Mouse (Mus musculus) urinary bladder, postnatal 14 days (tissue): Measurements from ENCODE around the gene Hoxb1.
A peak's percentile ranks its signal among the peaks of the same experiment; 100 is the strongest.

Source experiments
- DNase-seq: peaks from one replicate; pipeline ENCODE4 v3.0.0; 2021; ENCODE audit warnings: low spot score

Hoxb1 gene

GRCm38 (mm10) chr11:96350341-96350624 is 15.3 kb upstream of the Hoxb1 start, which contains the start of gene Hoxb2:
Gene Hoxb2, plus strand, starts transcription at chr11:96350525.
- DNase-seq = no peak

- DNase-seq = no peak
These were observed 14.8 kb upstream of the Hoxb1 start for GRCm38 (mm10) chr11:96350791-96351190.

- no peak for DNase-seq
These were observed 14.2 kb upstream of the Hoxb1 start for GRCm38 (mm10) chr11:96351312-96351711.

- peak; percentile 46 for DNase-seq
These were observed 13.7 kb upstream of the Hoxb1 start for GRCm38 (mm10) chr11:96351831-96352230.

- DNase-seq = peak; percentile 43
These were observed 12.6 kb upstream of the Hoxb1 start for GRCm38 (mm10) chr11:96352691-96353521.

GRCm38 (mm10) chr11:96353522-96353841 is 12.1 kb upstream of the Hoxb1 start:
- DNase-seq = no peak

- no peak for DNase-seq
These were observed 11.6 kb upstream of the Hoxb1 start for GRCm38 (mm10) chr11:96353939-96354338.

- peak; percentile 49 for DNase-seq
These were observed 11.2 kb upstream of the Hoxb1 start for GRCm38 (mm10) chr11:96354376-96354775.

- no peak for DNase-seq
These were observed 10.7 kb upstream of the Hoxb1 start for GRCm38 (mm10) chr11:96354801-96355311.

- DNase-seq = no peak
These were observed 1.7 kb upstream of the Hoxb1 start for GRCm38 (mm10) chr11:96363807-96364206.

- peak; percentile 63 for DNase-seq
These were observed 815 bp downstream of the Hoxb1 start for GRCm38 (mm10) chr11:96366092-96367041.

GRCm38 (mm10) chr11:96367141-96367540 is 1.6 kb downstream of the Hoxb1 start:
- no peak for DNase-seq

- no peak for DNase-seq
These were observed 3.1 kb downstream of the Hoxb1 start for GRCm38 (mm10) chr11:96368686-96369085.

- no peak for DNase-seq
These were observed 3.6 kb downstream of the Hoxb1 start for GRCm38 (mm10) chr11:96369140-96369539.

GRCm38 (mm10) chr11:96371726-96372125 is 6.2 kb downstream of the Hoxb1 start:
- no peak for DNase-seq

GRCm38 (mm10) chr11:96372519-96372918 is 7.0 kb downstream of the Hoxb1 start:
- no peak for DNase-seq

GRCm38 (mm10) chr11:96374810-96375209 is 9.3 kb downstream of the Hoxb1 start:
- DNase-seq = no peak

GRCm38 (mm10) chr11:96383381-96383780 is 17.8 kb downstream of the Hoxb1 start:
- DNase-seq = no peak

GRCm38 (mm10) chr11:96387635-96388034 is 22.1 kb downstream of the Hoxb1 start:
- DNase-seq = no peak

GRCm38 (mm10) chr11:96396772-96397626 is 31.4 kb downstream of the Hoxb1 start:
- no peak for DNase-seq

- DNase-seq = peak; percentile 15
These were observed 32.3 kb downstream of the Hoxb1 start for GRCm38 (mm10) chr11:96397806-96398335.

GRCm38 (mm10) chr11:96399923-96400322 is 34.4 kb downstream of the Hoxb1 start:
- peak; percentile 57 for DNase-seq
